In the genomic region with DNA sequence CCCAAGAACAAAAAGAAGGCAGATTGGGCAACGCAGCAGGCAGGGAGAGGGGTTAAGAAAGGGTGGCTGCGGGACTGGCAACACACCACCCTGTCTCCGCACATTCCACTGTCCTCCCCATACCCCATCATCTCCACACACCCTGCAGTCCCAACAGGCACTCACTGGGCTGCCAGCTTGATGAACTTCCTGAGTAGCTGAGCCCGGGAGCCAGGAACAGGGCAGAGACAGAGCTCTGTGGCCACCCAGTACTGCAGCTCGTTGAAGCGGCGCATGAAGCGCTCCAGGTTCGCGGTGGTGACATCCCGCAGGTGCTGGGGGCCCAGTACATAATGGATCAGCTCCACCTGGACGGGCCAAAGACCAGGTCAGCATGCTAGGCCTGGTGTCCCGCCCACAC, we compare ENCODE assay signal across 10 mouse cellular contexts. TPM values are rescaled to one million over a fixed set of nuclear protein-coding genes. Genes with fewer than 3 reads are reported as not detected.
DNase-seq lines count a peak whose midpoint lies in the region; ATAC-seq and TF ChIP-seq lines count a peak whose summit lies in the region.
"Had no signal": no experiment of that assay in that cellular context is flagged by ENCODE, and none has a peak within 500 bp of the region (broad histone marks: within the 10 kb centered on the region; RNA-seq: fewer than 3 reads in every experiment).

No protein-coding gene starts in this region.

- no peak for ATAC-seq in embryonic facial prominence, embryonic 13.5 days (ENCODE audit: insufficient number of reproducible peaks, insufficient read depth, low FRiP score, low TSS enrichment, low read depth)
- ATAC-seq in heart, postnatal 0 days (ENCODE audit: insufficient read depth, low read depth), result no peak
- 0 out of 2 replicates have a peak, but pooled peaks have one; percentile 5 for ATAC-seq in stomach, embryonic 14.5 days (ENCODE audit: insufficient number of reproducible peaks, insufficient read depth, low FRiP score, low read depth)
- no peak for ATAC-seq in stomach, postnatal 0 days (ENCODE audit: low FRiP score, low TSS enrichment)
- ATAC-seq in intestine, embryonic 16.5 days, result no peak

- H3K27me3 ChIP-seq in embryonic facial prominence, embryonic 13.5 days, result no peaks in the 10 kb centered on the region
- no peaks in the 10 kb centered on the region for H3K27me3 ChIP-seq in embryonic facial prominence, embryonic 10.5 days (replicated peaks; ENCODE audit: low read depth, poor library complexity, severe bottlenecking)
- H3K27me3 ChIP-seq in heart, postnatal 0 days (ENCODE audit: control insufficient read depth, insufficient read depth, low read length), result no peaks in the 10 kb centered on the region
- H3K27me3 ChIP-seq in stomach, embryonic 14.5 days (ENCODE audit: control insufficient read depth, insufficient read depth, low read length), result no peaks in the 10 kb centered on the region
- no peaks in the 10 kb centered on the region for H3K27me3 ChIP-seq in stomach, postnatal 0 days (ENCODE audit: control insufficient read depth, insufficient read depth, low read length)
- no peaks in the 10 kb centered on the region for H3K27me3 ChIP-seq in intestine, embryonic 16.5 days (replicated peaks; ENCODE audit: control insufficient read depth, insufficient read depth, low read length)

- H3K36me3 ChIP-seq in embryonic facial prominence, embryonic 13.5 days, result 0 out of 2 replicates have a peak, but pooled peaks cover 5% of the 10 kb centered on the region
- H3K36me3 ChIP-seq in embryonic facial prominence, embryonic 10.5 days (replicated peaks), result no peaks in the 10 kb centered on the region
- H3K36me3 ChIP-seq in heart, postnatal 0 days (replicated peaks; ENCODE audit: control insufficient read depth, insufficient read depth, low read length), result peaks cover 12% of the 10 kb centered on the region
- H3K36me3 ChIP-seq in stomach, embryonic 14.5 days (ENCODE audit: control insufficient read depth, insufficient read depth, low read length), result no peaks in the 10 kb centered on the region
- no peaks in the 10 kb centered on the region for H3K36me3 ChIP-seq in stomach, postnatal 0 days (ENCODE audit: control insufficient read depth, insufficient read depth, low read length)
- no peaks in the 10 kb centered on the region for H3K36me3 ChIP-seq in intestine, embryonic 16.5 days (ENCODE audit: control insufficient read depth, insufficient read depth, low read length)

- TF ChIP-seq EP300 in heart, postnatal 0 days (IDR thresholded peaks at IDR 0.05; ENCODE audit: low read depth), result no peak
- no peak for TF ChIP-seq EP300 in stomach, postnatal 0 days (optimal IDR thresholded peaks at IDR 0.05)

- DNase-seq in embryonic facial prominence, embryonic 10.5 days (ENCODE audit: low spot score), result no peak
- no peak for DNase-seq in heart, postnatal 0 days (ENCODE audit: low spot score)
- DNase-seq in heart, adult 9 months (ENCODE audit: low spot score in 2 of 2), result no peak
- DNase-seq in stomach, postnatal 0 days (ENCODE audit: low spot score), result no peak
- DNase-seq in right cerebral cortex, postnatal 36 days (ENCODE audit: low spot score in 2 of 2), result no peak
- DNase-seq: cerebellum, adult 9-11 months; gastrocnemius, postnatal 14 days had no signal

- TF ChIP-seq CTCF in heart, postnatal 0 days (IDR thresholded peaks at IDR 0.05; ENCODE audit: low read depth), result no peak
- no peak for TF ChIP-seq CTCF in stomach, postnatal 0 days (IDR thresholded peaks at IDR 0.05; ENCODE audit: low read depth)

- H3K4me3 ChIP-seq in embryonic facial prominence, embryonic 13.5 days, result no peak overlapping the region
- no peak overlapping the region for H3K4me3 ChIP-seq in embryonic facial prominence, embryonic 10.5 days
- H3K4me3 ChIP-seq in heart, postnatal 0 days (ENCODE audit: low read depth, low read length), result no peak overlapping the region
- no peak overlapping the region for H3K4me3 ChIP-seq in stomach, embryonic 14.5 days (ENCODE audit: low read depth, low read length)
- no peak overlapping the region for H3K4me3 ChIP-seq in stomach, postnatal 0 days (ENCODE audit: low read depth, low read length)
- H3K4me3 ChIP-seq in intestine, embryonic 16.5 days (ENCODE audit: low read length), result no peak overlapping the region

- H3K9ac ChIP-seq in embryonic facial prominence, embryonic 13.5 days, result no peak overlapping the region
- H3K9ac ChIP-seq in heart, postnatal 0 days (replicated peaks; ENCODE audit: low read depth, low read length), result no peak overlapping the region
- H3K9ac ChIP-seq in stomach, embryonic 14.5 days (replicated peaks; ENCODE audit: low read depth, low read length), result no peak overlapping the region
- H3K9ac ChIP-seq in stomach, postnatal 0 days (ENCODE audit: low read length), result no peak overlapping the region
- no peak overlapping the region for H3K9ac ChIP-seq in intestine, embryonic 16.5 days (ENCODE audit: low read depth, low read length)

- 86% methylated on average over 13 of the region's 13 CpGs for WGBS in embryonic facial prominence, embryonic 13.5 days
- WGBS in embryonic facial prominence, embryonic 10.5 days, result 87% methylated on average over 13 of the region's 13 CpGs
- WGBS in heart, postnatal 0 days, result 79% methylated on average over 13 of the region's 13 CpGs
- 82% methylated on average over 13 of the region's 13 CpGs for WGBS in stomach, embryonic 14.5 days
- WGBS in stomach, postnatal 0 days, result 84% methylated on average over 13 of the region's 13 CpGs
- WGBS in intestine, embryonic 16.5 days, result 87% methylated on average over 13 of the region's 13 CpGs

- H3K4me1 ChIP-seq in embryonic facial prominence, embryonic 13.5 days, result peaks cover 36% of the 10 kb centered on the region
- peaks cover 30% of the 10 kb centered on the region for H3K4me1 ChIP-seq in embryonic facial prominence, embryonic 10.5 days
- peaks cover 43% of the 10 kb centered on the region for H3K4me1 ChIP-seq in heart, postnatal 0 days (ENCODE audit: control insufficient read depth, insufficient read depth)
- peaks cover 19% of the 10 kb centered on the region for H3K4me1 ChIP-seq in stomach, embryonic 14.5 days (ENCODE audit: control insufficient read depth, insufficient read depth, low read length)
- no peaks in the 10 kb centered on the region for H3K4me1 ChIP-seq in stomach, postnatal 0 days (replicated peaks; ENCODE audit: control insufficient read depth, insufficient read depth)
- peaks cover 19% of the 10 kb centered on the region for H3K4me1 ChIP-seq in intestine, embryonic 16.5 days (ENCODE audit: control insufficient read depth, insufficient read depth, low read length)

- H3K27ac ChIP-seq in embryonic facial prominence, embryonic 13.5 days, result peak overlapping the region; percentile 73
- H3K27ac ChIP-seq in embryonic facial prominence, embryonic 10.5 days (replicated peaks), result no peak overlapping the region
- no peak overlapping the region for H3K27ac ChIP-seq in heart, postnatal 0 days (ENCODE audit: low read depth)
- 0 out of 2 replicates have a peak overlapping the region, but pooled peaks have one; percentile 27 for H3K27ac ChIP-seq in stomach, embryonic 14.5 days (ENCODE audit: low read length)
- no peak overlapping the region for H3K27ac ChIP-seq in stomach, postnatal 0 days (replicated peaks)
- H3K27ac ChIP-seq in intestine, embryonic 16.5 days (ENCODE audit: low read length), result no peak overlapping the region

- no peak overlapping the region for H3K4me2 ChIP-seq in embryonic facial prominence, embryonic 13.5 days
- peak overlapping the region; percentile 2; the same call in 1 of the 2 replicates for H3K4me2 ChIP-seq in heart, postnatal 0 days (ENCODE audit: low read depth, low read length)
- no peak overlapping the region for H3K4me2 ChIP-seq in stomach, embryonic 14.5 days (replicated peaks; ENCODE audit: low read depth, low read length)
- H3K4me2 ChIP-seq in stomach, postnatal 0 days (replicated peaks; ENCODE audit: low read depth), result no peak overlapping the region
- H3K4me2 ChIP-seq in intestine, embryonic 16.5 days (ENCODE audit: low read depth, low read length), result no peak overlapping the region

- H3K9me3 ChIP-seq in embryonic facial prominence, embryonic 13.5 days, result no peaks in the 10 kb centered on the region
- no peaks in the 10 kb centered on the region for H3K9me3 ChIP-seq in embryonic facial prominence, embryonic 10.5 days
- H3K9me3 ChIP-seq in heart, postnatal 0 days (replicated peaks; ENCODE audit: control insufficient read depth, low read length), result no peaks in the 10 kb centered on the region
- no peaks in the 10 kb centered on the region for H3K9me3 ChIP-seq in stomach, embryonic 14.5 days (ENCODE audit: control insufficient read depth, low read depth, low read length)
- no peaks in the 10 kb centered on the region for H3K9me3 ChIP-seq in stomach, postnatal 0 days (ENCODE audit: control insufficient read depth, low read length)
- H3K9me3 ChIP-seq in intestine, embryonic 16.5 days (ENCODE audit: control insufficient read depth, low read length), result no peaks in the 10 kb centered on the region

RNA-seq across cellular contexts. Expression of gene Rapgef3, which starts 17.9 kb away (rescaled TPM):
- 7.1 and 9.3 TPM in 2 replicates for polyA plus RNA-seq in embryonic facial prominence, embryonic 13.5 days (2015; fragmentation: Nextera tagmentation; extraction: Ambion mirVana)
- polyA plus RNA-seq in embryonic facial prominence, embryonic 10.5 days (2016; fragmentation: Nextera tagmentation; extraction: Ambion mirVana), result 5.5 and 5.9 TPM in 2 replicates
- total RNA-seq in heart, postnatal 0 days (2014; rRNA removed; ENCODE audit: low replicate concordance), result 51.6 and 57.8 TPM in 2 replicates
- polyA plus RNA-seq in heart, postnatal 0 days (2015; fragmentation: Nextera tagmentation; extraction: Ambion mirVana), result 15.5 and 17.6 TPM in 2 replicates
- polyA plus RNA-seq in stomach, embryonic 14.5 days (2014; fragmentation: Nextera tagmentation; extraction: Ambion mirVana), result 6.1 and 7.5 TPM in 2 replicates
- 3.2 and 4.2 TPM in 2 replicates for polyA plus RNA-seq in stomach, postnatal 0 days (2015; fragmentation: Nextera tagmentation; extraction: Ambion mirVana)
- 7.9 and 8.5 TPM in 2 replicates for polyA plus RNA-seq in intestine, embryonic 16.5 days (2015; fragmentation: Nextera tagmentation; extraction: Ambion mirVana)

RNA-seq across cellular contexts. Expression of gene Endou, which starts 18.7 kb away (rescaled TPM):
- polyA plus RNA-seq in embryonic facial prominence, embryonic 13.5 days (2015; fragmentation: Nextera tagmentation; extraction: Ambion mirVana), result 1.7 and 2.8 TPM in 2 replicates
- 0.06 TPM in 1 of 2 replicates, not detected in the other for polyA plus RNA-seq in embryonic facial prominence, embryonic 10.5 days (2016; fragmentation: Nextera tagmentation; extraction: Ambion mirVana)
- total RNA-seq in heart, postnatal 0 days (2014; rRNA removed; ENCODE audit: low replicate concordance), result 0.95 and 1.3 TPM in 2 replicates
- polyA plus RNA-seq in heart, postnatal 0 days (2015; fragmentation: Nextera tagmentation; extraction: Ambion mirVana), result 5.1 and 5.6 TPM in 2 replicates
- 0.20 TPM in 1 of 2 replicates, not detected in the other for polyA plus RNA-seq in stomach, embryonic 14.5 days (2014; fragmentation: Nextera tagmentation; extraction: Ambion mirVana)
- polyA plus RNA-seq in stomach, postnatal 0 days (2015; fragmentation: Nextera tagmentation; extraction: Ambion mirVana), result 37.0 and 38.3 TPM in 2 replicates
- polyA plus RNA-seq in intestine, embryonic 16.5 days (2015; fragmentation: Nextera tagmentation; extraction: Ambion mirVana), result 0.09 and 0.22 TPM in 2 replicates

RNA-seq across cellular contexts. Expression of gene Slc48a1, which starts 28.5 kb away (rescaled TPM):
- polyA plus RNA-seq in embryonic facial prominence, embryonic 13.5 days (2015; fragmentation: Nextera tagmentation; extraction: Ambion mirVana), result 34.7 and 41.9 TPM in 2 replicates
- 17.8 and 18.9 TPM in 2 replicates for polyA plus RNA-seq in embryonic facial prominence, embryonic 10.5 days (2016; fragmentation: Nextera tagmentation; extraction: Ambion mirVana)
- total RNA-seq in heart, postnatal 0 days (2014; rRNA removed; ENCODE audit: low replicate concordance), result 56.5 and 76.1 TPM in 2 replicates
- polyA plus RNA-seq in heart, postnatal 0 days (2015; fragmentation: Nextera tagmentation; extraction: Ambion mirVana), result 90.9 and 92.1 TPM in 2 replicates
- 23.5 and 24.0 TPM in 2 replicates for polyA plus RNA-seq in stomach, embryonic 14.5 days (2014; fragmentation: Nextera tagmentation; extraction: Ambion mirVana)
- 36.7 and 40.7 TPM in 2 replicates for polyA plus RNA-seq in stomach, postnatal 0 days (2015; fragmentation: Nextera tagmentation; extraction: Ambion mirVana)
- polyA plus RNA-seq in intestine, embryonic 16.5 days (2015; fragmentation: Nextera tagmentation; extraction: Ambion mirVana), result 25.4 and 26.9 TPM in 2 replicates

RNA-seq across cellular contexts. Expression of gene Rpap3, which starts 44.2 kb away (rescaled TPM):
- polyA plus RNA-seq in embryonic facial prominence, embryonic 13.5 days (2015; fragmentation: Nextera tagmentation; extraction: Ambion mirVana), result 28.6 and 28.7 TPM in 2 replicates
- polyA plus RNA-seq in embryonic facial prominence, embryonic 10.5 days (2016; fragmentation: Nextera tagmentation; extraction: Ambion mirVana), result 38.8 and 40.2 TPM in 2 replicates
- total RNA-seq in heart, postnatal 0 days (2014; rRNA removed; ENCODE audit: low replicate concordance), result 14.7 and 23.0 TPM in 2 replicates
- 18.5 and 19.5 TPM in 2 replicates for polyA plus RNA-seq in heart, postnatal 0 days (2015; fragmentation: Nextera tagmentation; extraction: Ambion mirVana)
- 32.6 and 34.1 TPM in 2 replicates for polyA plus RNA-seq in stomach, embryonic 14.5 days (2014; fragmentation: Nextera tagmentation; extraction: Ambion mirVana)
- 13.3 and 13.9 TPM in 2 replicates for polyA plus RNA-seq in stomach, postnatal 0 days (2015; fragmentation: Nextera tagmentation; extraction: Ambion mirVana)
- 17.5 and 18.8 TPM in 2 replicates for polyA plus RNA-seq in intestine, embryonic 16.5 days (2015; fragmentation: Nextera tagmentation; extraction: Ambion mirVana)

Comparison
In these comparisons a context has a peak if more than half of its experiments do, and no peak if none do; other contexts are left out.
1. H3K27ac ChIP-seq: peak in embryonic facial prominence, embryonic 13.5 days (single experiment) and stomach, embryonic 14.5 days (single experiment); none in embryonic facial prominence, embryonic 10.5 days (single experiment), heart, postnatal 0 days (single experiment), stomach, postnatal 0 days (single experiment) and intestine, embryonic 16.5 days (single experiment).